Mouse (Mus musculus): Measurements from ENCODE around the gene Gm9837.

DNA sequence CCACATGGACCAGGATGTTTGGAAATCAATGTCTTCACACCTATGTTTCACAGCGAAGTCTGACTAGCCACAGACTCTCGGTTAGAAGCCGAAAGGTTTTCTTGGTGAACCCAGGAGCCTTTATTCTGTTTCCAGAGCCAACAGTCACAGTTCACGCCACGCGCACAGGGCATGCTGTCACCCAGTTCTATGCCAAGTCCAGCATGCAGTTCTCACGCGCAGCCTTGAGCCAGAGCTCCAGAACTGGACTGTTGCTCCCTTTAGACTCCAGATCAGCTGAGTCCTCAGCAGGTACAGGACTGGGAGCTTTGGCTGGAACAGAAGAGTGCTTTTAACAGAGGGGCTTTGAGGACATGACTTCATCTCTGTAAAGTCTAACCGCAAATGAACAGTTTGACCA, 17.9 kb downstream of the Gm9837 start:
- TF ChIP-seq CTCF (IDR thresholded peaks at IDR 0.05; ENCODE audit: insufficient read depth, low read length) (no peak), POLR2A (IDR thresholded peaks at IDR 0.05; ENCODE audit: borderline replicate concordance, extremely low read depth, low read depth, low read length) (no peak)
